26 mouse cellular contexts compared by ENCODE assay signal in genomic region chr4:82226197-82227119, GRCm38 (mm10).
DNase-seq lines count a peak whose midpoint lies in the region; ATAC-seq and TF ChIP-seq lines count a peak whose summit lies in the region.
"Had no signal": no experiment of that assay in that cellular context is flagged by ENCODE, and none has a peak within 500 bp of the region (broad histone marks: within the 10 kb centered on the region; RNA-seq: fewer than 3 reads in every experiment).

No protein-coding gene starts in this region.

- no peaks in the 10 kb centered on the region for H3K9me3 ChIP-seq in forebrain, embryonic 13.5 days (replicated peaks)
- H3K9me3 ChIP-seq in forebrain, embryonic 11.5 days (ENCODE audit: control insufficient read depth, low read length), result no peaks in the 10 kb centered on the region
- no peaks in the 10 kb centered on the region for H3K9me3 ChIP-seq in forebrain, embryonic 16.5 days (ENCODE audit: control insufficient read depth, low read length)
- H3K9me3 ChIP-seq in limb, embryonic 12.5 days, result no peaks in the 10 kb centered on the region
- H3K9me3 ChIP-seq: heart, embryonic 13.5 days; midbrain, embryonic 10.5 days; neural tube, embryonic 12.5 days had no signal

- no peak for DNase-seq in forebrain, embryonic 11.5 days (ENCODE audit: low spot score)
- DNase-seq in brain, embryonic 14.5 days (ENCODE audit: low read depth), result peak; percentile 92
- DNase-seq in thymus, adult 2 months, result no peak
- DNase-seq in cerebellum, adult 18-20 months, result no peak
- DNase-seq: adrenal gland, postnatal 14 days; cerebellum, adult 2 months; cerebellum, postnatal 14 days; gastrocnemius, postnatal 36 days; heart, postnatal 10 days; kidney, adult 9 months; kidney, postnatal 10 days; liver had no signal

- no peaks in the 10 kb centered on the region for H3K36me3 ChIP-seq in forebrain, embryonic 13.5 days (ENCODE audit: poor library complexity, severe bottlenecking)
- H3K36me3 ChIP-seq in forebrain, embryonic 11.5 days (ENCODE audit: control insufficient read depth, insufficient read depth, low read length), result no peaks in the 10 kb centered on the region
- H3K36me3 ChIP-seq in forebrain, embryonic 16.5 days (ENCODE audit: control insufficient read depth, insufficient read depth), result no peaks in the 10 kb centered on the region
- H3K36me3 ChIP-seq in limb, embryonic 12.5 days, result no peaks in the 10 kb centered on the region
- H3K36me3 ChIP-seq in thymus, adult 2 months (ENCODE audit: control insufficient read depth, insufficient read depth, low read length), result no peaks in the 10 kb centered on the region
- H3K36me3 ChIP-seq: heart, embryonic 13.5 days; midbrain, embryonic 10.5 days; neural tube, embryonic 12.5 days had no signal

- H3K4me3 ChIP-seq in forebrain, embryonic 13.5 days, result no peak overlapping the region
- no peak overlapping the region for H3K4me3 ChIP-seq in forebrain, embryonic 11.5 days (ENCODE audit: low read depth, low read length)
- no peak overlapping the region for H3K4me3 ChIP-seq in forebrain, embryonic 16.5 days (replicated peaks; ENCODE audit: low read length)
- H3K4me3 ChIP-seq in limb, embryonic 12.5 days (replicated peaks), result no peak overlapping the region
- no peak overlapping the region for H3K4me3 ChIP-seq in thymus, adult 2 months (ENCODE audit: control insufficient read depth, insufficient read depth, low read length)
- H3K4me3 ChIP-seq: erythroblast, embryonic 14.5 days; heart, embryonic 13.5 days; midbrain, embryonic 10.5 days; neural tube, embryonic 12.5 days had no signal

- no peak for TF ChIP-seq CTCF in brain, embryonic 14.5 days (IDR thresholded peaks at IDR 0.05; ENCODE audit: borderline replicate concordance, extremely low read depth, insufficient read depth, insufficient read length)
- TF ChIP-seq CTCF in thymus, adult 2 months (IDR thresholded peaks at IDR 0.05; ENCODE audit: borderline replicate concordance, control insufficient read depth, extremely low read depth, insufficient read depth, low read length, poor library complexity), result no peak

- TF ChIP-seq POLR2A in brain, embryonic 14.5 days (IDR thresholded peaks at IDR 0.05; ENCODE audit: borderline replicate concordance, extremely low read depth, insufficient read depth, insufficient read length, poor library complexity, severe bottlenecking), result no peak
- no peak for TF ChIP-seq POLR2A in thymus, adult 2 months (IDR thresholded peaks at IDR 0.05; ENCODE audit: control insufficient read depth, extremely low read depth, insufficient read depth, low read length, poor library complexity)

- peak; percentile 93 for ATAC-seq in forebrain, embryonic 13.5 days
- ATAC-seq in forebrain, embryonic 11.5 days (replicated peaks; ENCODE audit: low FRiP score), result no peak
- ATAC-seq in forebrain, embryonic 16.5 days, result peak; percentile 94
- peak; percentile 56; the same call in 1 of the 2 replicates for ATAC-seq in limb, embryonic 12.5 days (ENCODE audit: insufficient number of reproducible peaks, insufficient read depth, low FRiP score, low TSS enrichment, low read depth)
- no peak for ATAC-seq in CD4-positive, CD25-positive, alpha-beta regulatory T cell, adult 4 months
- ATAC-seq: intestine, postnatal 0 days; lung, postnatal 0 days; midbrain, embryonic 16.5 days; Patski had no signal

- H3K27me3 ChIP-seq in forebrain, embryonic 13.5 days, result no peaks in the 10 kb centered on the region
- H3K27me3 ChIP-seq in forebrain, embryonic 11.5 days (ENCODE audit: control insufficient read depth, insufficient read depth, low read length), result no peaks in the 10 kb centered on the region
- no peaks in the 10 kb centered on the region for H3K27me3 ChIP-seq in forebrain, embryonic 16.5 days (replicated peaks; ENCODE audit: control insufficient read depth, insufficient read depth, low read length)
- H3K27me3 ChIP-seq in limb, embryonic 12.5 days, result no peaks in the 10 kb centered on the region
- H3K27me3 ChIP-seq in thymus, adult 2 months (ENCODE audit: control insufficient read depth, insufficient read depth, low read length), result no peaks in the 10 kb centered on the region
- H3K27me3 ChIP-seq: heart, embryonic 13.5 days; neural tube, embryonic 12.5 days; Patski had no signal

- 59% methylated on average over 6 of the region's 6 CpGs for WGBS in forebrain, embryonic 13.5 days
- WGBS in forebrain, embryonic 11.5 days, result 69% methylated on average over 6 of the region's 6 CpGs
- 40% methylated on average over 6 of the region's 6 CpGs for WGBS in forebrain, embryonic 16.5 days
- 41% methylated on average over 6 of the region's 6 CpGs for WGBS in limb, embryonic 12.5 days
- 75% methylated on average over 6 of the region's 6 CpGs for WGBS in thymus, adult 2 months

- H3K4me2 ChIP-seq in forebrain, embryonic 13.5 days, result no peak overlapping the region
- H3K4me2 ChIP-seq in forebrain, embryonic 11.5 days (ENCODE audit: low read depth, low read length, severe bottlenecking), result no peak overlapping the region
- H3K4me2 ChIP-seq in forebrain, embryonic 16.5 days (ENCODE audit: low read length), result no peak overlapping the region
- no peak overlapping the region for H3K4me2 ChIP-seq in limb, embryonic 12.5 days
- H3K4me2 ChIP-seq: heart, embryonic 13.5 days; hindbrain, embryonic 14.5 days; neural tube, embryonic 12.5 days had no signal

- peak overlapping the region; percentile 51; the same call in 1 of the 2 replicates for H3K27ac ChIP-seq in forebrain, embryonic 13.5 days
- H3K27ac ChIP-seq in forebrain, embryonic 11.5 days (ENCODE audit: low read depth, low read length), result no peak overlapping the region
- peak overlapping the region; percentile 26 for H3K27ac ChIP-seq in forebrain, embryonic 16.5 days (ENCODE audit: low read length)
- H3K27ac ChIP-seq in limb, embryonic 12.5 days, result 0 out of 2 replicates have a peak overlapping the region, but pooled peaks have one; percentile 53
- H3K27ac ChIP-seq in thymus, adult 2 months (ENCODE audit: control insufficient read depth, insufficient read depth, low read length), result no peak overlapping the region
- H3K27ac ChIP-seq: heart, embryonic 13.5 days; hindbrain, embryonic 14.5 days; liver, embryonic 14.5 days; midbrain, embryonic 10.5 days; neural tube, embryonic 12.5 days had no signal

- H3K9ac ChIP-seq in forebrain, embryonic 13.5 days, result no peak overlapping the region
- H3K9ac ChIP-seq in forebrain, embryonic 11.5 days (ENCODE audit: low read length), result no peak overlapping the region
- H3K9ac ChIP-seq in forebrain, embryonic 16.5 days (replicated peaks; ENCODE audit: low read depth, low read length), result no peak overlapping the region
- no peak overlapping the region for H3K9ac ChIP-seq in limb, embryonic 12.5 days (replicated peaks)
- H3K9ac ChIP-seq: heart, embryonic 13.5 days; hindbrain, embryonic 14.5 days; liver, embryonic 14.5 days; neural tube, embryonic 12.5 days had no signal

- no peaks in the 10 kb centered on the region for H3K4me1 ChIP-seq in forebrain, embryonic 13.5 days
- H3K4me1 ChIP-seq in forebrain, embryonic 11.5 days (replicated peaks; ENCODE audit: control insufficient read depth, insufficient read depth, low read length), result no peaks in the 10 kb centered on the region
- no peaks in the 10 kb centered on the region for H3K4me1 ChIP-seq in forebrain, embryonic 16.5 days (replicated peaks; ENCODE audit: control insufficient read depth, insufficient read depth, low read length)
- peaks cover 19% of the 10 kb centered on the region for H3K4me1 ChIP-seq in limb, embryonic 12.5 days (replicated peaks)
- H3K4me1 ChIP-seq in thymus, adult 2 months (replicated peaks; ENCODE audit: control insufficient read depth, insufficient read depth, low read length), result no peaks in the 10 kb centered on the region
- H3K4me1 ChIP-seq: midbrain, embryonic 10.5 days; neural tube, embryonic 12.5 days had no signal

Comparison
In these comparisons a context has a peak if more than half of its experiments do, and no peak if none do; other contexts are left out.
1. ATAC-seq: peak in forebrain, embryonic 13.5 days (single experiment), forebrain, embryonic 16.5 days (single experiment) and limb, embryonic 12.5 days (single experiment); none in forebrain, embryonic 11.5 days (single experiment) and CD4-positive, CD25-positive, alpha-beta regulatory T cell, adult 4 months (single experiment).
2. H3K27ac ChIP-seq: peak in forebrain, embryonic 13.5 days (single experiment), forebrain, embryonic 16.5 days (single experiment) and limb, embryonic 12.5 days (single experiment); none in forebrain, embryonic 11.5 days (single experiment) and thymus, adult 2 months (single experiment).